Mouse (Mus musculus) ES-Bruce4 (cell line): Measurements from ENCODE around the gene Srpx2.

Source experiments
- CTCF ChIP-seq: IDR thresholded peaks from one replicate; pipeline ENCODE4 v1.8.1; 2011; ENCODE audit warnings: low read depth, low read length
- EP300 ChIP-seq: IDR thresholded peaks from 2 replicates; pipeline ENCODE4 v1.6.1; 2011; ENCODE audit warnings: low read depth, low read length; ENCODE audit not compliant: insufficient read depth
- POLR2A ChIP-seq: IDR thresholded peaks from one replicate; pipeline ENCODE4 v1.8.1; 2011; ENCODE audit warnings: low read length; ENCODE audit not compliant: insufficient read depth

DNA sequence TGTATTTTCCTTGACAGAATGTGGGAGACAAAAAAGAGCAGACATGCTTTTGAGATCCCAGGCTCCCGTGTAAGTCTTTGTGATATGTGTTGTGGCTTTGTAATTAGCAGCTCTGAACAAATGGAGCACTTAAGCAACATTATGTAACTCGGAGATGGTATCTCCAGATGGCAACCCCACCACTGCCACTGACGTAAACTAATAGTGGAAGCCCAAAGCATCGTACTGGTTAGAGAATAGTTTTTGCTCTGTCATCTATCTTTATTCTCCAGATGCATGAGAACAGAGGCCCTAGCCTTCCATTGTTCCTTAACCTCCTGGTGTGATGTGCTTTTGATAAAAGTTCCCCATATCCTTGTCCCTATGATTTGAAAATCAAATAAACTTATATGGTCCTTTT is 13.0 kb downstream of the Srpx2 start:
- TF ChIP-seq EP300 (no peak), CTCF (no peak), POLR2A (no peak)
